Comparison of ENCODE assay signal across 8 mouse cellular contexts in the genomic region with DNA sequence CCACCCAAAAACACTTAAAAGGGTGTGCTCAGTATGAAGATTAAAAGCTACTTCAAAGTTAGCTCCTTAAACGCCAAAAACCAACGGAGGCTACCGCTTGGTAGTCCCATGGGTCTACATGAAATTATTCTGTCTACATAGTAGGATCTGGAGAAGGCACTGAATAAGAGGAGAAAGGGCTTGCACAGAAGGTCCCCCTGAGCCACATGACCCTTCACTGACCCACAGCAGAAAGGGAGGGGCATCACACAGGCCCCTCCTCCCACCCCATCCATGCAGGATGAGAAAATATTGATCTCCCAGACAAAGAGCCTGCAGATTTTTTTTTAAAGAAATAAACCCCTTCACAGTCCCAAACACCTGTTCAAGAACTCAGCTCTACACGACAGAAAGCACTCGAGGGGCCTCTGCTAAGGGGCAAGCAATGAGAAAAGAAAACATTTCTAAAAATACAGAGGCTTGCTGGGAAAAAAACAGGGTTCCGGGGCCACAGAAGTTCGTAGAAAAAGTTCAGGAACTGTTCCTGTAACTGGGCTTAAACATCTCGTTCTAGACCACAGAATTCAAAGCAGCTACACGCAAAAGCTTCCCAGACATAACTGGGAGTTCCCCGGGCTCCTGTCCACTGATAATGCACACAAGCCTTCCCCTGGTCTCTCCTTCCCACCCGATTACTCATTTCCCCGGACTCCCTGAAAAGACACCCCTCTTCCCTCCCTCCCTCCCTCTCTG. TPM values are rescaled to one million over a fixed set of nuclear protein-coding genes. Genes with fewer than 3 reads are reported as not detected.
A peak's percentile ranks its signal among the peaks of the same experiment; 100 is the strongest.
DNase-seq lines count a peak whose midpoint lies in the region; ATAC-seq lines count a peak whose summit lies in the region.

No protein-coding gene starts in this region.

- H3K4me3 ChIP-seq in heart, embryonic 11.5 days (ENCODE audit: low read depth, low read length), result no peak overlapping the region
- no peak overlapping the region for H3K4me3 ChIP-seq in neural tube, embryonic 12.5 days
- no peak overlapping the region for H3K4me3 ChIP-seq in neural tube, embryonic 15.5 days (replicated peaks)
- H3K4me3 ChIP-seq in intestine, embryonic 15.5 days (replicated peaks), result no peak overlapping the region
- H3K4me3 ChIP-seq in stomach, embryonic 15.5 days (replicated peaks), result no peak overlapping the region

- peak overlapping the region; percentile 3; the same call in 1 of the 2 replicates for H3K9ac ChIP-seq in heart, embryonic 11.5 days (ENCODE audit: low read depth, low read length)
- H3K9ac ChIP-seq in neural tube, embryonic 12.5 days, result no peak overlapping the region
- no peak overlapping the region for H3K9ac ChIP-seq in neural tube, embryonic 15.5 days (replicated peaks)
- H3K9ac ChIP-seq in intestine, embryonic 15.5 days, result no peak overlapping the region
- no peak overlapping the region for H3K9ac ChIP-seq in stomach, embryonic 15.5 days

- peaks cover 64% of the 10 kb centered on the region for H3K4me1 ChIP-seq in heart, embryonic 11.5 days (ENCODE audit: control insufficient read depth, insufficient read depth, low read length)
- peaks cover 93% of the 10 kb centered on the region for H3K4me1 ChIP-seq in neural tube, embryonic 12.5 days
- peaks cover 76% of the 10 kb centered on the region for H3K4me1 ChIP-seq in neural tube, embryonic 15.5 days
- peaks cover 70% of the 10 kb centered on the region for H3K4me1 ChIP-seq in intestine, embryonic 15.5 days (replicated peaks)
- peaks cover 63% of the 10 kb centered on the region for H3K4me1 ChIP-seq in stomach, embryonic 15.5 days

- H3K4me2 ChIP-seq in heart, embryonic 11.5 days, result peak overlapping the region; percentile 39
- H3K4me2 ChIP-seq in neural tube, embryonic 12.5 days (replicated peaks), result peak overlapping the region; percentile 18
- no peak overlapping the region; the same call in 1 of the 2 replicates for H3K4me2 ChIP-seq in neural tube, embryonic 15.5 days
- 0 out of 2 replicates have a peak overlapping the region, but pooled peaks have one; percentile 3 for H3K4me2 ChIP-seq in intestine, embryonic 15.5 days (replicated peaks)
- 0 out of 2 replicates have a peak overlapping the region, but pooled peaks have one; percentile 15 for H3K4me2 ChIP-seq in stomach, embryonic 15.5 days

- intact Hi-C loops in heart, postnatal 14 days (cut with DNase I), result loop anchor here (5.0 kb wide), 1 partner anchor 68 kb away; no protein-coding TSS in a partner anchor

- peaks cover 4% of the 10 kb centered on the region; the same call in 1 of the 2 replicates for H3K36me3 ChIP-seq in heart, embryonic 11.5 days (ENCODE audit: control insufficient read depth, insufficient read depth, low read length)
- H3K36me3 ChIP-seq in neural tube, embryonic 12.5 days, result peaks cover 24% of the 10 kb centered on the region
- H3K36me3 ChIP-seq in neural tube, embryonic 15.5 days, result no peaks in the 10 kb centered on the region
- no peaks in the 10 kb centered on the region for H3K36me3 ChIP-seq in intestine, embryonic 15.5 days
- no peaks in the 10 kb centered on the region for H3K36me3 ChIP-seq in stomach, embryonic 15.5 days

- 16% methylated on average over 12 of the region's 12 CpGs for WGBS in heart, embryonic 11.5 days (ENCODE audit: insufficient replicate concordance)
- 8% methylated on average over 12 of the region's 12 CpGs for WGBS in neural tube, embryonic 12.5 days
- WGBS in neural tube, embryonic 15.5 days, result 12% methylated on average over 12 of the region's 12 CpGs
- 12% methylated on average over 12 of the region's 12 CpGs for WGBS in intestine, embryonic 15.5 days
- WGBS in stomach, embryonic 15.5 days, result 12% methylated on average over 12 of the region's 12 CpGs

- no peaks in the 10 kb centered on the region for H3K27me3 ChIP-seq in heart, embryonic 11.5 days (ENCODE audit: control insufficient read depth, insufficient read depth, low read length)
- H3K27me3 ChIP-seq in neural tube, embryonic 12.5 days (replicated peaks), result no peaks in the 10 kb centered on the region
- no peaks in the 10 kb centered on the region for H3K27me3 ChIP-seq in neural tube, embryonic 15.5 days (replicated peaks)
- H3K27me3 ChIP-seq in intestine, embryonic 15.5 days (replicated peaks), result no peaks in the 10 kb centered on the region
- no peaks in the 10 kb centered on the region for H3K27me3 ChIP-seq in stomach, embryonic 15.5 days (replicated peaks)

- ATAC-seq in heart, embryonic 11.5 days (replicated peaks; ENCODE audit: insufficient number of reproducible peaks, low FRiP score, low TSS enrichment), result no peak
- no peak for ATAC-seq in neural tube, embryonic 12.5 days (ENCODE audit: low FRiP score, low read depth)
- ATAC-seq in neural tube, embryonic 15.5 days (ENCODE audit: low FRiP score), result no peak
- ATAC-seq in intestine, embryonic 15.5 days, result no peak
- ATAC-seq in stomach, embryonic 15.5 days (ENCODE audit: insufficient read depth, low FRiP score, low read depth), result no peak

- H3K9me3 ChIP-seq in heart, embryonic 11.5 days (replicated peaks; ENCODE audit: control insufficient read depth, low read length), result no peaks in the 10 kb centered on the region
- no peaks in the 10 kb centered on the region for H3K9me3 ChIP-seq in neural tube, embryonic 12.5 days
- H3K9me3 ChIP-seq in neural tube, embryonic 15.5 days (replicated peaks), result no peaks in the 10 kb centered on the region
- H3K9me3 ChIP-seq in intestine, embryonic 15.5 days, result no peaks in the 10 kb centered on the region
- no peaks in the 10 kb centered on the region for H3K9me3 ChIP-seq in stomach, embryonic 15.5 days

- DNase-seq in heart, postnatal 14 days, result no peak
- DNase-seq in frontal cortex, postnatal 36 days (ENCODE audit: low spot score in 2 of 2), result no peak
- no peak for DNase-seq in layer of hippocampus, adult 8-10 months (ENCODE audit: low spot score in 2 of 2)

- H3K27ac ChIP-seq in heart, embryonic 11.5 days (ENCODE audit: low read depth, low read length), result peak overlapping the region; percentile 73
- H3K27ac ChIP-seq in neural tube, embryonic 12.5 days, result no peak overlapping the region
- no peak overlapping the region for H3K27ac ChIP-seq in neural tube, embryonic 15.5 days (replicated peaks)
- peak overlapping the region; percentile 24; the same call in 1 of the 2 replicates for H3K27ac ChIP-seq in intestine, embryonic 15.5 days
- H3K27ac ChIP-seq in stomach, embryonic 15.5 days, result peak overlapping the region; percentile 71

RNA-seq across cellular contexts. Expression of a gene that starts 27.6 kb away (rescaled TPM):
- 15.3 and 18.4 TPM in 2 replicates for polyA plus RNA-seq in heart, embryonic 11.5 days (2014; fragmentation: Nextera tagmentation; extraction: Ambion mirVana)
- 100 to 1,000 TPM; 196 to 206 TPM for total RNA-seq in heart, postnatal 14 days (2021)
- 27.9 and 37.7 TPM in 2 replicates for polyA plus RNA-seq in neural tube, embryonic 12.5 days (2016; fragmentation: Nextera tagmentation; extraction: Ambion mirVana)
- 17.3 and 20.7 TPM in 2 replicates for polyA plus RNA-seq in neural tube, embryonic 15.5 days (2015; fragmentation: Nextera tagmentation; extraction: Ambion mirVana)
- polyA plus RNA-seq in intestine, embryonic 15.5 days (2015; fragmentation: Nextera tagmentation; extraction: Ambion mirVana), result 10.9 and 11.1 TPM in 2 replicates
- 12.1 and 13.7 TPM in 2 replicates for polyA plus RNA-seq in stomach, embryonic 15.5 days (2015; fragmentation: Nextera tagmentation; extraction: Ambion mirVana)
- total RNA-seq in layer of hippocampus, adult 8-10 months (2022), result 100 to 1,000 TPM; 102 to 121 (median 109) TPM

Comparison
In these comparisons a context has a peak if more than half of its experiments do, and no peak if none do; other contexts are left out.
1. H3K27ac ChIP-seq: peak in heart, embryonic 11.5 days (single experiment), intestine, embryonic 15.5 days (single experiment) and stomach, embryonic 15.5 days (single experiment); none in neural tube, embryonic 12.5 days (single experiment) and neural tube, embryonic 15.5 days (single experiment).